Mouse (Mus musculus) adrenal gland, postnatal 14 days (tissue): ENCODE data around the gene Gm9758. TPM values are rescaled to one million over a fixed set of nuclear protein-coding genes. Genes with fewer than 3 reads are reported as not detected.
"Not testable (repeated sequence)": the region's sequence is repeated elsewhere in the genome, so short reads cannot be mapped to it uniquely, and the experiment has no call there.

Experiments
- DNase-seq: peaks from one replicate; pipeline ENCODE4 v3.0.0; 2021; ENCODE audit warnings: mixed read lengths
- long read RNA-seq, 2 experiments: library from polyadenylated mRNA; stranded (forward); transcript quantifications; one replicate each; pipeline ENCODE4 v2.0.0; 2021
- total RNA-seq: library from RNA; stranded (reverse); gene quantifications from 2 replicates; pipeline ENCODE4 v1.2.3, GENCODE M21; 2021

Gm9758 gene
- total RNA-seq, result not detected in 2 replicates
- long read RNA-seq, experiment 1, result 0 reads
- long read RNA-seq, experiment 2, result 0 reads

- not testable (repeated sequence) for DNase-seq
Observed at GRCm38 (mm10) chr5:14914799-14915198, at the start of gene Gm9758. Gene Gm9758, minus strand, starts transcription at chr5:14914899.

DNA sequence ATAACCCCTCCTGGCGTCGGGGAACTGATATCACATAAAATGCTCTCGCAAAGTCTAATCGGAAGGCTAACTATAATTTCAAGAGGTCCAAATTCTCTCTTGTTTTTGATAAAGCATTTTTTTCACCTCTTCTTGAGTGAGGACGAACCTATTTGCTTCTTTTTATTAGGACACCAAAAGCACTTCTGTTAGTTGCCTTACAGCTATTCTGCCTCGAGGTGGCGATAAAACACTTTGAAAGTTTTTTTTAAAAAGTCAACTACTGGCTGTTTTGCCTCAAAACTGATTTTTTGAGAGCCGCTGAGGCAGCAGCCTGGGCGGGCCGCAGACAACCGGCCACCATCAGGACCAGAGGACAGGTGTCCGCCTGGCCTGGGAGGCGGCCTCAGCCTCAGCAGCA, 49.1 kb upstream of the Gm9758 start:
- DNase-seq, result not testable (repeated sequence)

- not testable (repeated sequence) for DNase-seq
Observed at GRCm38 (mm10) chr5:14961502-14961901, 46.8 kb upstream of the Gm9758 start.

- not testable (repeated sequence) for DNase-seq
Observed at GRCm38 (mm10) chr5:14955928-14956706, 41.4 kb upstream of the Gm9758 start.

GRCm38 (mm10) chr5:14953587-14953986, 38.9 kb upstream of the Gm9758 start:
- not testable (repeated sequence) for DNase-seq

GRCm38 (mm10) chr5:14952749-14953148, 38.0 kb upstream of the Gm9758 start:
- not testable (repeated sequence) for DNase-seq

GRCm38 (mm10) chr5:14951822-14952221, 37.1 kb upstream of the Gm9758 start:
- DNase-seq, result not testable (repeated sequence)

DNA sequence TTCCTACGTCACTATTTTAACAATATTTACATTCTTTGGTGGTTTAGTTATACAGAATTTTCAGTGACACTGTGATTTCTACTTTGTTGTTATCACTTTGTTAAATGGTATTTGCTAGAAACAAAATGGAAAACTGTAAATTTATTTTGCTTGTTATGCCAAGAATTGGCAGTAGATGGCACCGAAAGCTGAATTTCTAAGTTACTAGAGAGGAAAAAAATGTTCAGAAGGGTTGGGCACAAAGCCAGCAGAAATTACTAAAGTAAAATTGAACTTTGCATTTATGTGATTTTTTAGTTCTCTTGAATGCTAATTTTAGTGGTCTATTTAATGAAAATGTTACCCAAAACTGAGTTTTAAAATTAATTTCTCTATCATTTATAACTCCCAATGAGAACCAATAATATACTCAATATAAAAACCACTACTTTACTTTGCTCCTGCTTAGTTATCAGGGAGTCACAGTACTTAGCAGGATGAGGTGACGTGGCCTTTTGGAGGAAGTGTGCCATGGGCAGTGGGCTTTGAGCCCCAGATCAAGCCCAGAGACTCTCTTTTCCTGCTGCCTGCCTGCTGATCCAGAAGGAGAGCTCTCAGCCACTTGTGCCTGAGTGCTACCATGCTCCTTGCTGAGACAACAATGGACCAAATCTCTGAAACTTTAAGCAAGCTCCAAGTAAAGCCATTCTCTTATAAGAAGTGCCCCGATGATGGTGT, 32.9 kb upstream of the Gm9758 start:
- peak; percentile 27 for DNase-seq

DNA sequence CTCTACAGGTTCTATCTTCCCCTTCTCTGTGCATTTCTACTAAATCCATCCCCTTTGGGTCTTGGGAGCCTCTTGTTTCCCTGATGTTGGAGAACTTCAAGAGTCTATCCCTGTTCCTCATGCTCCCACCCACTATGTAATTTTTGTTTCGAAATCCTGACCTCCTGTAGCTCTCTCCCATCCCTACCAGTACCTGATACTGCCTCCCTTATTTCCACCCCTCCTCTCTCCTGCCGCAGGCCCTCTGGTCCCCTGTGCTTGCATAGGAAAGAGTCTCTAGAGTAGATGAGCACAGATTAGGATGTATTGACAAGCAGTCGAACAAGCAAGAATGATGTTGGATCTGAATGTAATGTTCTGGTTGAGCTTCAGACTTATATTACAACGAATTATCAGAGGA, 30.8 kb upstream of the Gm9758 start:
- not testable (repeated sequence) for DNase-seq

GRCm38 (mm10) chr5:14941043-14941442, 26.3 kb upstream of the Gm9758 start:
- not testable (repeated sequence) for DNase-seq

DNA sequence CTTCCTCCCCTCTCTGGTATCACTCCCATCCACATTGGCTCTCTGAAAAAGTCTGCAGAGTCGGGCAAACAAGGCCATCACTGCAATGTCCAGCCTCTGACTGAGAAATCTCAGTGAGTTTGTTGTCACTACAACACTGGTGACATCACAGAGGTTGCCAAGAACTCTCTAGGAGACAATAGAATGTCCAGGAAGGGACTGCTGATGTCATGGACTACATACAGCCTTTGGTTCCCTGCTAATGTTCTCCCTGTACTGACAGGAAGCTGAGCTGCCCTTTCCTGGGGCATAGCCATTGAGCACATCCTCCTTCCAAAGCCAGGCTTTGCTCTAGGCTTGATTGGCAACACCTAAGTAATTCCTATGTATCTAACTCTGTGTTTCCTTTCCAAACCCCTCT, 23.6 kb upstream of the Gm9758 start, which contains the start of gene Speer4e:
Gene Speer4e (minus strand): TSS at position 101 of the 400 bp plus-strand sequence.
- not testable (repeated sequence) for DNase-seq

DNA sequence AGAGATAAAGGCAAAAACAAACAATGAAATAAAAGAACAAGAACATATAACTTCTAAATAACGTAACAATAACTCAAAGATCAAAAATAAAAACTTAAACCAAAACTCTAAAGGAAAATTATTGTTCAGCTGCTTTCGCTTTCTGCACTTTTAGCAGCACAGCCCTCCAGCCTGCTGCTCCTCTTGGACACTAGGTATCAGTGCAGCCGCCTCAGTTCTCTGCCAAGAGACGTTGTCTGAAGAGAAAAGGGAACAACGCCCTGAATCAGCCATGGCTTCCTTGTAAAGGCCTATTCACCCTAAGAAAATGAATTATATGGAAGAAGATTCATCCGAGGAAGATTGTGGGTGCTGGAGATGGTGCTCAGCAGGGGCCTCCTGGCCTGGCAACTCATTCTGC, 19.0 kb upstream of the Gm9758 start:
- not testable (repeated sequence) for DNase-seq

DNA sequence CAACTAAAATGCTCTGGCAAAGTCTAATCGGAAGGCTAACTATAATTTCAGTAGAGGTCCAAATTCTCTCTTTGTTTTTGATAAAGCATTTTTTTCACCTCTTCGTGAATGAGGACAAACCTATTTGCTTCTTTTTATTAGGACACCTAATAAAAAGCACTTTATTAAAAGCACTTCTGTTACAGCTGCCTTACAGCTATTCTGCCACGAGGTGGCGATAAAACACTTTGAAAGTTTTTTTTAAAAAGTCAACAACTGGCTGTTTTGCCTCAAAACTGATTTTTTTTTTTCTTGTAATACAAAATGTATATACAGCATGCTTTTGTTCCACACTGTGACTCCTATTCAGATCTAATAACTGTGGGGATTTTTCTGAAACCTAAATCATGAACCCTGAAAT, 12.3 kb upstream of the Gm9758 start:
- peak; percentile 8 for DNase-seq

GRCm38 (mm10) chr5:14914361-14914760, 338 bp downstream of the Gm9758 start:
- DNase-seq, result not testable (repeated sequence)

DNA sequence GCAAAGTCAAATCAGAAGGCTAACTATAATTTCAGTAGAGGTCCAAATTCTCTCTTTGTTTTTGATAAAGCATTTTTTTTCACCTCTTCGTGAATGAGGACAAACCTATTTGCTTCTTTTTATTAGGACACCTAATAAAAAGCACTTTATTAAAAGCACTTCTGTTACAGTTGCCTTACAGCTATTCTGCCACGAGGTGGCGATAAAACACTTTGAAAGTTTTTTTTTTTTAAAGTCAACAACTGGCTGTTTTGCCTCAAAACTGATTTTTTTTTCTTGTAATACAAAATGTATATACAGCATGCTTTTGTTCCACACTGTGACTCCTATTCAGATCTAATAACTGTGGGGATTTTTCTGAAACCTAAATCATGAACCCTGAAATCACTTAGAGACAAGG, 11.2 kb downstream of the Gm9758 start:
- DNase-seq, result not testable (repeated sequence)

DNA sequence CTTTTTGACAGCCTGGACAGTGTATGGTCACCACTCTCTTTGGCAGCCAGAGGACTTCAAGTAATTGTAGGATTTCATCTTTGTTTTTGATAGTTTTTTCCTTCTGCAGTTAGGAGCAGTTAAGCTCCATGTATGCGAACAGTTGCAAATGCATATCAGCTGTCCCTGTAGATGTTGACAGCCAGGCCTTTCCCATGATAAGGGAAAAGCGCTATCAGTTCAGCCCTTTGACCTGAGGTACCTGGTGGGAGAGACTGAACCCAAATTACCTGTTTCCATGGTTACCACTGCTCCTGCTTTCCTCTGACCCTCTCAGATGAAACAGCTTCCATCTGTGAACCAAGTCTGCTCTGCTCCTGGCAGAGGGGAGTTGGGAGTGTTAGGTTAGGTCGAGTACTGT, 22.5 kb downstream of the Gm9758 start:
- no peak for DNase-seq

- DNase-seq, result not testable (repeated sequence)
Observed at GRCm38 (mm10) chr5:14885291-14885690, 29.4 kb downstream of the Gm9758 start.

Other genes starting within 250 kb of the Gm9758 start
- gene Speer4e, start 23.5 kb upstream of the Gm9758 start, total RNA-seq, result not detected in 2 replicates
- gene Gm10354, start 64.0 kb upstream of the Gm9758 start, total RNA-seq, result not detected in 2 replicates
- gene Gm17019, start 118.1 kb upstream of the Gm9758 start, total RNA-seq, result not detected in 2 replicates